Mouse (Mus musculus) forebrain, embryonic 12.5 days (tissue): ENCODE results near the gene Nlrc4. TPM values are rescaled to one million over a fixed set of nuclear protein-coding genes. Genes with fewer than 3 reads are reported as not detected.
A peak's percentile ranks its signal among the peaks of the same experiment; 100 is the strongest.

Experiments used
- ATAC-seq: fragments of 200-750 bp; cut with Nextera tagmentation; 2 replicates; pipeline ENCODE4 v1.8.0; 2017; ENCODE audit warnings: moderate TSS enrichment; ENCODE audit not compliant: low FRiP score
- H3K27ac ChIP-seq: fragments of 300-500 bp; sonication (generic); 2 replicates; pipeline ENCODE4 v1.5.1; 2016; ENCODE audit warnings: mild to moderate bottlenecking
- H3K27me3 ChIP-seq: fragments of 300-500 bp; sonication (generic); 2 replicates; pipeline ENCODE4 v1.6.1; 2016; ENCODE audit warnings: mild to moderate bottlenecking
- H3K36me3 ChIP-seq: fragments of 300-500 bp; sonication (generic); replicated peaks from 2 replicates; pipeline ENCODE4 v1.6.1; 2016; ENCODE audit warnings: mild to moderate bottlenecking
- H3K4me1 ChIP-seq: fragments of 300-500 bp; sonication (generic); 2 replicates; pipeline ENCODE4 v1.6.1; 2016
- H3K4me2 ChIP-seq: fragments of 300-500 bp; sonication (generic); 2 replicates; pipeline ENCODE4 v1.6.1; 2016; ENCODE audit warnings: mild to moderate bottlenecking, moderate library complexity
- H3K4me3 ChIP-seq: fragments of 300-500 bp; sonication (generic); replicated peaks from 2 replicates; pipeline ENCODE4 v1.5.1; 2016; ENCODE audit warnings: mild to moderate bottlenecking
- H3K9ac ChIP-seq: fragments of 300-500 bp; sonication (generic); 2 replicates; pipeline ENCODE4 v1.6.1; 2016; ENCODE audit warnings: mild to moderate bottlenecking
- H3K9me3 ChIP-seq: fragments of 300-500 bp; sonication (generic); 2 replicates; pipeline ENCODE4 v1.6.1; 2016
- WGBS: fragments of 180-500 bp; shearing (Covaris S2); methylation state at CpG from one replicate; pipeline ENCODE4 v1.1.7; 2016; 5-methylcytosine and 5-hydroxymethylcytosine counted together
- polyA plus RNA-seq: library from polyadenylated mRNA; unstranded; fragments of >200 nt; fragmentation: Nextera tagmentation; extraction: Ambion mirVana; gene quantifications from 2 replicates; pipeline ENCODE4 v1.2.1, GENCODE M21; 2016

Gene Nlrc4
- polyA plus RNA-seq, 1 experiment from 2014 or later, result 0.18 TPM

- H3K27me3 ChIP-seq, result no peaks in the 10 kb centered on the region
- H3K4me3 ChIP-seq, result no peak overlapping the region
- H3K4me1 ChIP-seq, result no peaks in the 10 kb centered on the region
- no peak overlapping the region for H3K9ac ChIP-seq
- no peak overlapping the region for H3K27ac ChIP-seq
- WGBS, result 44% methylated on average over 4 of the region's 4 CpGs
- H3K9me3 ChIP-seq, result no peaks in the 10 kb centered on the region
- H3K4me2 ChIP-seq, result no peak overlapping the region
- ATAC-seq, result no peak
- H3K36me3 ChIP-seq, result peaks cover 70% of the 10 kb centered on the region
Measured at GRCm38 (mm10) chr17:74418171-74418570, 40.8 kb downstream of the Nlrc4 start.

- WGBS, result 92% methylated on average over 8 of the region's 8 CpGs
- Histone ChIP-seq H3K4me3 (no peak overlapping the region), H3K9ac (no peak overlapping the region), H3K27me3 (no peaks in the 10 kb centered on the region), H3K36me3 (peaks cover 77% of the 10 kb centered on the region), H3K4me1 (no peaks in the 10 kb centered on the region), H3K9me3 (no peaks in the 10 kb centered on the region), H3K4me2 (no peak overlapping the region), H3K27ac (no peak overlapping the region)
- ATAC-seq, result no peak
Measured at GRCm38 (mm10) chr17:74416841-74417360, 42.0 kb downstream of the Nlrc4 start.

GRCm38 (mm10) chr17:74414671-74415070 is 44.3 kb downstream of the Nlrc4 start:
- no peak overlapping the region for H3K27ac ChIP-seq
- WGBS, result 84% methylated on average over 1 of the region's 1 CpGs
- ATAC-seq, result no peak
- no peak overlapping the region for H3K9ac ChIP-seq
- peaks cover 87% of the 10 kb centered on the region for H3K36me3 ChIP-seq
- H3K27me3 ChIP-seq, result no peaks in the 10 kb centered on the region
- no peaks in the 10 kb centered on the region for H3K4me1 ChIP-seq
- H3K4me3 ChIP-seq, result no peak overlapping the region
- no peak overlapping the region for H3K4me2 ChIP-seq
- no peaks in the 10 kb centered on the region for H3K9me3 ChIP-seq

- Histone ChIP-seq H3K4me2 (no peak overlapping the region), H3K27me3 (no peaks in the 10 kb centered on the region), H3K4me1 (no peaks in the 10 kb centered on the region), H3K4me3 (no peak overlapping the region), H3K36me3 (peaks cover 84% of the 10 kb centered on the region), H3K9me3 (no peaks in the 10 kb centered on the region), H3K27ac (no peak overlapping the region), H3K9ac (no peak overlapping the region)
- no peak for ATAC-seq
- 91% methylated on average over 8 of the region's 8 CpGs for WGBS
Measured at GRCm38 (mm10) chr17:74413324-74413723, 45.6 kb downstream of the Nlrc4 start.

GRCm38 (mm10) chr17:74409722-74410121 is 49.2 kb downstream of the Nlrc4 start:
- H3K27ac ChIP-seq, result no peak overlapping the region
- H3K36me3 ChIP-seq, result peaks cover 68% of the 10 kb centered on the region
- no peaks in the 10 kb centered on the region for H3K4me1 ChIP-seq
- ATAC-seq, result no peak
- H3K9me3 ChIP-seq, result no peaks in the 10 kb centered on the region
- 70% methylated on average over 4 of the region's 4 CpGs for WGBS
- H3K4me3 ChIP-seq, result no peak overlapping the region
- H3K4me2 ChIP-seq, result no peak overlapping the region
- H3K27me3 ChIP-seq, result no peaks in the 10 kb centered on the region
- no peak overlapping the region for H3K9ac ChIP-seq

- H3K27me3 ChIP-seq, result no peaks in the 10 kb centered on the region
- H3K27ac ChIP-seq, result no peak overlapping the region
- no peak for ATAC-seq
- H3K4me1 ChIP-seq, result no peaks in the 10 kb centered on the region
- H3K36me3 ChIP-seq, result peaks cover 65% of the 10 kb centered on the region
- no peak overlapping the region for H3K4me2 ChIP-seq
- H3K9me3 ChIP-seq, result no peaks in the 10 kb centered on the region
- no peak overlapping the region for H3K9ac ChIP-seq
- H3K4me3 ChIP-seq, result no peak overlapping the region
- WGBS, result 87% methylated on average over 8 of the region's 8 CpGs
Measured at GRCm38 (mm10) chr17:74406487-74406886, 52.5 kb downstream of the Nlrc4 start.

- Histone ChIP-seq H3K36me3 (peaks cover 43% of the 10 kb centered on the region), H3K4me2 (no peak overlapping the region), H3K4me1 (no peaks in the 10 kb centered on the region), H3K27ac (no peak overlapping the region), H3K4me3 (no peak overlapping the region), H3K9ac (no peak overlapping the region), H3K27me3 (no peaks in the 10 kb centered on the region), H3K9me3 (no peaks in the 10 kb centered on the region)
- ATAC-seq, result no peak
- 94% methylated on average over 12 of the region's 12 CpGs for WGBS
Measured at GRCm38 (mm10) chr17:74402486-74403222, 56.3 kb downstream of the Nlrc4 start.

- H3K27ac ChIP-seq, result no peak overlapping the region
- H3K9ac ChIP-seq, result no peak overlapping the region
- H3K4me2 ChIP-seq, result no peak overlapping the region
- no peak overlapping the region for H3K4me3 ChIP-seq
- peaks cover 10% of the 10 kb centered on the region for H3K4me1 ChIP-seq
- H3K9me3 ChIP-seq, result no peaks in the 10 kb centered on the region
- WGBS, result 84% methylated on average over 2 of the region's 2 CpGs
- no peak for ATAC-seq
- H3K27me3 ChIP-seq, result no peaks in the 10 kb centered on the region
- H3K36me3 ChIP-seq, result peaks cover 4% of the 10 kb centered on the region
Measured at GRCm38 (mm10) chr17:74397173-74397572, 61.8 kb downstream of the Nlrc4 start.

- Histone ChIP-seq H3K4me2 (peak overlapping the region; percentile 56), H3K36me3 (no peaks in the 10 kb centered on the region), H3K27me3 (no peaks in the 10 kb centered on the region), H3K4me3 (peak overlapping the region; percentile 78), H3K4me1 (peaks cover 10% of the 10 kb centered on the region), H3K27ac (no peak overlapping the region), H3K9me3 (no peaks in the 10 kb centered on the region), H3K9ac (no peak overlapping the region)
- ATAC-seq, result no peak
- 82% methylated on average over 4 of the region's 4 CpGs for WGBS
Measured at GRCm38 (mm10) chr17:74396766-74397165, 62.2 kb downstream of the Nlrc4 start.

- H3K4me1 ChIP-seq, result peaks cover 10% of the 10 kb centered on the region
- H3K9me3 ChIP-seq, result no peaks in the 10 kb centered on the region
- peak within 1 kb of the TSS; percentile 87 for H3K27ac ChIP-seq
- H3K36me3 ChIP-seq, result no peaks in the 10 kb centered on the region
- peak within 1 kb of the TSS; percentile 89 for H3K9ac ChIP-seq
- peak within 1 kb of the TSS; percentile 78 for H3K4me3 ChIP-seq
- peak; percentile 99 for ATAC-seq
- peak within 1 kb of the TSS; percentile 56 for H3K4me2 ChIP-seq
- no peaks in the 10 kb centered on the region for H3K27me3 ChIP-seq
- WGBS, result 0% methylated on average over 41 of the region's 41 CpGs
Measured at GRCm38 (mm10) chr17:74395383-74396065, 63.4 kb downstream of the Nlrc4 start, which contains the start of gene Slc30a6. Slc30a6 (plus strand) TSS chr17:74395608.

GRCm38 (mm10) chr17:74394855-74395254 is 64.1 kb downstream of the Nlrc4 start:
- Histone ChIP-seq H3K4me2 (peak overlapping the region; percentile 56), H3K36me3 (no peaks in the 10 kb centered on the region), H3K27ac (no peak overlapping the region), H3K27me3 (no peaks in the 10 kb centered on the region), H3K9me3 (no peaks in the 10 kb centered on the region), H3K4me1 (peaks cover 10% of the 10 kb centered on the region), H3K4me3 (peak overlapping the region; percentile 78), H3K9ac (peak overlapping the region; percentile 89; the same call in 1 of the 2 replicates)
- peak; percentile 31 for ATAC-seq
- WGBS, result 29% methylated on average over 16 of the region's 16 CpGs

GRCm38 (mm10) chr17:74394381-74394780 is 64.6 kb downstream of the Nlrc4 start:
- Histone ChIP-seq H3K27ac (no peak overlapping the region), H3K9me3 (no peaks in the 10 kb centered on the region), H3K4me2 (no peak overlapping the region), H3K36me3 (no peaks in the 10 kb centered on the region), H3K9ac (no peak overlapping the region), H3K4me3 (0 out of 2 replicates have a peak overlapping the region, but pooled peaks have one; percentile 78), H3K27me3 (no peaks in the 10 kb centered on the region), H3K4me1 (peaks cover 10% of the 10 kb centered on the region)
- WGBS, result 84% methylated on average over 2 of the region's 2 CpGs
- no peak for ATAC-seq
